Mouse (Mus musculus) heart, postnatal 14 days (tissue): ENCODE data around the gene Plrg1. TPM values are rescaled to one million over a fixed set of nuclear protein-coding genes. Genes with fewer than 3 reads are reported as not detected.

ENCODE experiments used
- DNase-seq, 2 experiments: peaks; one replicate each; pipeline ENCODE4 v3.0.0; 2021 to 2022
- intact Hi-C: fragments of 180-260 bp; cut with DNase I; formaldehyde crosslinking; loops from one replicate; pipeline ENCODE4 v1.15.1; 2025
- total RNA-seq, 2 experiments: library from RNA; stranded (reverse); gene quantifications; 2 replicates each; pipeline ENCODE4 v1.2.3; 2021

The Plrg1 gene
- total RNA-seq, 2 experiments from 2014 or later, result 26.4 to 31.5 TPM

- intact Hi-C loops, result no loop called here
- no peak for DNase-seq
These were observed 62.3 kb downstream of the Plrg1 start for GRCm38 (mm10) chr3:83117592-83117991.

Other genes with a start within 250 kb of the Plrg1 start
- under 1 TPM; 0.43 to 0.59 TPM for gene Rbm46, start 179.0 kb upstream of the Plrg1 start, total RNA-seq
- under 1 TPM; 0.32 to 0.33 TPM for gene Lrat, start 151.5 kb upstream of the Plrg1 start, total RNA-seq
- gene Fgg, start 47.8 kb upstream of the Plrg1 start, total RNA-seq, result not detected
- gene Fga, start 29.4 kb upstream of the Plrg1 start, total RNA-seq, result not detected
- not detected for gene Fgb, start 5.7 kb upstream of the Plrg1 start, total RNA-seq
- 1 to 10 TPM; 1.0 to 1.3 TPM for gene Dchs2, start 72.4 kb downstream of the Plrg1 start, total RNA-seq